Mouse (Mus musculus): Measurements from ENCODE around the gene 4930568D16Rik. TPM values are rescaled to one million over a fixed set of nuclear protein-coding genes. Genes with fewer than 3 reads are reported as not detected.

The 4930568D16Rik gene
- total RNA-seq, 1 experiment from 2014 or later = not detected

Other genes starting within 250 kb of the 4930568D16Rik start
- gene Rab14, start 166.6 kb downstream of the 4930568D16Rik start, total RNA-seq (2021) = 184 and 199 TPM in 2 replicates
- gene Gsn, start 111.3 kb downstream of the 4930568D16Rik start, total RNA-seq (2021) = 179 and 208 TPM in 2 replicates
- gene Stom, start 30.8 kb downstream of the 4930568D16Rik start, total RNA-seq (2021) = 76.9 and 78.7 TPM in 2 replicates
- not detected in 2 replicates for gene 4930402F06Rik, start 29.4 kb upstream of the 4930568D16Rik start, total RNA-seq (2021)
- gene Ggta1, start 95.5 kb upstream of the 4930568D16Rik start, total RNA-seq (2021) = 14.3 and 16.6 TPM in 2 replicates
- 69.6 and 73.3 TPM in 2 replicates for gene Dab2ip, start 190.5 kb upstream of the 4930568D16Rik start, total RNA-seq (2021)

Measured in adrenal gland, postnatal 14 days (tissue).